Mouse (Mus musculus): ENCODE results near the gene Nek1. TPM values are rescaled to one million over a fixed set of nuclear protein-coding genes. Genes with fewer than 3 reads are reported as not detected.

Nek1 gene
- total RNA-seq (2022) = 10 to 100 TPM; 27.7 to 35.2 (median 30.7) TPM

DNA sequence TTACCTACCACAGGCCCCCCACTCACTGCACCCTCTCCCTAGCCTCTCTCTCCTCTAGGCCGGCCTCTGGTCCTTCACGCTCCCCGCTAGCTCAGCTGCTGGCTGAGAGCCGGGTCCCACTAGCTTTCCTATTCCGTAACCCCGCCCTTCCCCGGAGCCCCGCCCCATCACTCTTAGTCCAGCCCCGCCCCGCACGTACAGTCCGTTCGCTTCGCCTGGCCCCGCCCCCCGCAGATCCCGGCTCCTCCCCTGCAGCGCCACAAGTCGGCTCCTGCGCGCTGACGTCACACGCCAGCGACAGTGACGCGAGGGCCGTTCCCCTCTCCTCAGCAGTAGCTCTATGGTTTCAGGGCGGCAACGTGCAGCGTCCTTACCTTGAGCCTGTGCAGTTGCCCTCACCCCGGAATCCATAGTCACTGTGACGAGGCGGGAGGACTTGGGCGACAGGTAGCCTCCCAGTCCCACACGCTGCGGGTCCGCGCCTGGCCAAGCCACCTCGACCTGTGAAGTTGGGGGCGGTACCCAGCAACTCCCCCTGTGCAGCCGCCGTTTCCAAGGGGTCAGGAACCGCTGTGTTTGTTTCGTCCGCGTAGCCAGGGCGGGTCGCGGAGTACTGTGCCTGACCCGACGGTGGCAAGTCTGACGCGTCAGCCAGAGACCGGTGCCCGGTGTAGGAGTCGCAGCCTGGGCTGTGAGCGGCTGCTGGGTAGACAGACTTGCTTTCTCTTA lies at the start of gene Nek1:
TSS of gene Nek1 (plus strand) at position 286 of the 729 bp plus-strand sequence.
- DNase-seq (ENCODE audit: low spot score in 2 of 2) = peak; percentile 94 to 96

DNA sequence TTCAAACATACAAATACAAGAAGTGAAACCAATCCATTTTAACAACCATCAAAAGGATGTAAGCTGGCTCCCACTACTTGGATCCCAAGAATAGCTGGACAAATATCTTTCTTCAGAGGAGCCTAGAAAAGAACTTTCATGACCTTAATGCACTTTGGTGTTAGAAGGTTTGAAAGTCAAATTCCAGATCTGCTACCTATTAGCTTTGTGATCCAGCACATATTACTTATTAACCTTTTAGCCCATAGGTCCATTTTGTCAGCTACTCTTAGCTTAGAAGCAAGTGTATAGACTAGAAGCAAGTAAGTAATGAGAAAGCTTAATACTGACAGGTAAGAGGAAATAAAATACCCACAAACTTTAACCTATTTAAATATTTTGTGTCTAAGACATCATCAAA lies 45.5 kb upstream of the Nek1 start:
- no peak for DNase-seq (ENCODE audit: low spot score in 2 of 2)

DNA sequence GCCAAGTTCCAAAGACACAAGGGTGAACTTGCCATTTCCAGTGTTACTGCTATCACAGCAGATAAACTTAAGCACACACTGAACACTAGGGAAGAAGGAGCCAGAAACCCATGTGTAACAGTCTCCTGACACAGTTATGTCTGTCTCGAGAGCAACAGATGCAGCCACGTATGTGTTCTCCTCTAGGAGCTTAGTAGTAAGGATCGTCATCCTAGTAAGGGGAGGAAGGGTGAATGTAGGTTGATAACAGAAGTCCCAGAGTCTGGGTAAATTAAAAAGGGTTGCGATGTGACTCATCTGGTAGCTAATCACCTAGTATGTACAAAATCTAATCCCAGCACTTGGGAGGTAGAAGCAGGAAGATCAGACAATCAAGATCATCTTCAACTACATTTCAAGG lies 43.1 kb upstream of the Nek1 start:
- DNase-seq (ENCODE audit: low spot score in 2 of 2) = no peak

DNA sequence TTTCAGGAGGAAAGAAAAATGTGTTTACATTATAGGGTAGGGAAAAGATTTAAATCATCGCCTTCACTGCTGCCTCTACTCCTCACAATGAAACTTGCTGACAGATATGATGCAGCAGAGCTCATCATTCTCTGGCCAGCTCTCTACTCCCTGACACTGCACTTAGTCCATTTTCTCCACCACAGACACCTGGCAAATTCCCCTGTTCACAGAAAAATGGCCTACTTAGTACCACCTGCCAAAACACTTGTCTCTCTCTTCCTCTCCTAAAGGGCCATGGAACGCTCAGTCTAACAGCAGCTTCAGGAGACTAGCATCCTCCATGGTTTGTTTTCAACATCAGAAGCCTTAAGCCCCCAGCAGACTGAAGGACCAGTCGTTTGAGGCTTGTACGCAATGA lies 41.7 kb upstream of the Nek1 start:
- no peak for DNase-seq (ENCODE audit: low spot score in 2 of 2)

DNA sequence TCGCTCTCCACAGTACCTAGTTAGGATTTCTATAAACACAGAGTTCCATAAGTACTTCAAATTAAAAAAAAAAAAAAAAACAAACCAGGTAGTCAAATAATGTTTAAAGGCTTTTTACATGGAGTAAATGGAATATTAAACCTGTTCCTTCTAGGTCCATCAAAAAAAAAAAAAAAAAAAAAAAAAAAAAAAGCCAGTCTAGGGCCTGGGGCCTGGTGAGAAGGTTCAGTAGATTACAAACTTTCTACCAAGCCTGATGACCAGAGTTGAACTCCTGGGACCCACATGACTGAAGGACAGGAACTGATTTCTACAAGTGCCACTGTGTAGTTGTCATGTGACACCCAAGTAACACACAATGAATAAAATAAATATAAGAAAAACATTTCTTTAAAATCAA lies 41.2 kb upstream of the Nek1 start:
- DNase-seq (ENCODE audit: low spot score in 2 of 2) = no peak

DNA sequence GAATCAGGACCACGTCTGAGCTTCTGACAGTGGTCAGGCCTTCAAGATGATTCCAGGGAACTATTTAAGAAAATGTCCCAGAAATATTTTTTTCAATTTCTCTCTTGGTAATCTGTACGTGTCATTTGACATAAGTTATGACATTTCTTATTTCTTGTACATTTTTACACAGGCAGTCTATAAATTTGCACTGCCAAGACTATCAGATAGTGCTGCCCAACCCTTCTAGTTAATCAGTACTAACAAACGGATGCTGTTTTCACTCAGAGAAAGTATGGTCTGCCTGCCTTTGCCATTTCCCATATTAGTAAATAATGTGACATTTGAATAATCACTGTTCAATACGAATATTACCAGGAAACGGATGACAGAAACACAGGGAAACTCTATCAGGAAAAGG lies 40.2 kb upstream of the Nek1 start:
- DNase-seq (ENCODE audit: low spot score in 2 of 2) = no peak

DNA sequence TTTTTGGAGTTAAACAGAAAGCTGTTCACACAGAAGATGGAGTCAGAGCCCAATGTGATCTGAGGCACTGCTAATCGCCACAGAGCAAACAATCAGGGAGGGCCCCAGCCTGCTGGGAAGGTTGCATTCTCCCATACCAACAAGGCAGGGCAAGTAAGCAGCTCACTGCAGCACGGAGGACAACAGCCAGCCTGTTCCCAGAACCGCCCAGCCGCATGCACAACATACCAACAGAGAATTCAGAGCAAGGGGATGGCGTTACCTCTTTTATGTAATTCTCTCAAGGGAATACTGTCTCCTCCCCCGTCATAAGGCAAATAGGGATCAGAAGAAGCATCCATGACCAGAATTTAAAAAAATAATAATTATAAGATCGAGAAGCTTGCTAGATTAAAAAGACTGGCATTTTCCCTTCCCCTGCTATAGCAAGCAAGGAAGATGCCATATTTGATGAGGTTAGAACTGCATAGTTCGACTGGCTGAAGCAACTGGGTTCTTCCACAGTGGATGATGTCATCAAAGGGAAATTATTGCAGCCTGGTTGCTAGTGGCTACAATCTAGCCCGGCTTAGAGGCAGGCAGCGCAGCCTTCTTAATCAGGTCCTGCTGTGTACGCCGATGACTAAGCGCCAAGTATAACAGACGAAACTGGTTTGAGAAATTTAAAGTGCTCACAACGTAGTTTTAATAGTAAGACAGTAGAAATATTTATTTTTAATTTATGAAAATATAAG lies 38.5 kb upstream of the Nek1 start:
- DNase-seq (ENCODE audit: low spot score in 2 of 2) = peak; percentile 52 to 85

DNA sequence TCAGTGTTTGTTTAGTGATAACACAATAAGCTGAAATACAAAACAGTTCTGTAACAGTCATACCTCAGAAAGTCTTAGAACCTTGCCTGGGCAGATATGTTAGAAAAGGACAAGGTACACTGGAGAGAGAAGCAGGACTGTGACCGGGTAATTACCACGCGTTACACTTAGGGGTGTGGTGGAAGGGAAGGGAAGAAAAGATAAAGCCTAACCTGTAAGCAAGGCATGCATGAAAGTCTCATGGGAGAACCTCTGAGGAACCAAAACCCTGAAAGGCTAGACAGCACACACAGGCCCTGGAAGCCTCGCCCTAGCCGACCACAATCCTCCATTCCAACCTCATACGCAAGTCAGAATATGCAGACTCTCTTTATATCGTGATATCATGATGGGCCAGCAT lies 36.1 kb upstream of the Nek1 start:
- no peak for DNase-seq (ENCODE audit: low spot score in 2 of 2)

DNA sequence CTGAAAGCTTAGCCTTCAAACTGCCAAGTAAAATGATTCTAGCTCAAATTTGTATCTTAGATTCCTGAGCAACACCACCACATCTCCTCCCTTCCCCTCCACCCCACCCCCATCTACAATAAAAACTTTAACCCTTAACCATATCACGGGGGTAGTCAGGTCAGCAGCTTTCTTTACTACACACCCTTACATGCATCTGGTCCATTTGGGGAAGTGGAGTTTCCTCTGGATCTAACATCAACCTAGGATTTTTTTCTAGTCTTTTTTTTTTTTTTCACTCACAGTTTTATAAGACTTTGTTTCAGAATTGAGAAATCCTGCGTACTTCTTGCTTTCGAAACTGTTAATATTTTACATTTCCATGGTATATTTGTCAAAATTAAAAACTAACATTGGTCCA lies 30.2 kb upstream of the Nek1 start:
- DNase-seq (ENCODE audit: low spot score in 2 of 2) = no peak

DNA sequence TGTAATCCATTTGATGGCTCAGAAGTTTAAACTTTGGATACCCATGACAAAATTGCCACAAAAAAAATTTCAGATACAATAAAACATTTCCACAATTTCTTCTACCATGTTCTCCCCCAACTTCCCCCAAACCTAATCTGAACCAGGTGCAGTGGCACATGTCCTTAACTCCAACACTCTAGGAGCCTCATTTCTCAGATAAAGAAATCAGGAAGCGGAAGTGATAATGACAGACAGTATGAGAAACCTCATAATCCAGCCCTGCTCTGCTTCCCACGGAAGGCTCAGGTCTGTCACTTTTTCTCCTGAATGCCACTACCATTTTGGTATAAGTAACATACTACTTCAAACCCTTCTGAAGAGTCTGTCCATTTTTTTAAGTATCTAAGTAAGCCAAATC lies 29.1 kb upstream of the Nek1 start:
- DNase-seq (ENCODE audit: low spot score in 2 of 2) = no peak

DNA sequence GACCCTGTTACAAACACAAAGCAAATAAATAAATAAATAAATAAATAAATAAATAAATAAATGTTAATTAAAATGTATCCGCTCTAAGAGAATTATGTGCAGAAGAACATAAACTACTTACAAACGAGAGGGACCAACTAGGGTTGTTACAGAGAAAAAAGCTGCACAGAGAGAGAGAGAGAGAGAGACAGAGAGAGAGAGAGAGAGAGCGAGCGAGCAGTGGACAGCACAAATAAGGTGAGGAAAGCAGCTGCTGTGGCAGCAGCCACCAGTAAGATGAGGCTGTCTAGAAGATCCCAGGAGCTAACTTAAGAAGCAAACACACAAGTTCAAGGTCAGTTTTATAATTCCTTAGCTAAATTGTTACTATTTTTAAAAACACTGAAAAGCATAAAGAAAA lies 28.5 kb upstream of the Nek1 start:
- DNase-seq (ENCODE audit: low spot score in 2 of 2) = no peak

DNA sequence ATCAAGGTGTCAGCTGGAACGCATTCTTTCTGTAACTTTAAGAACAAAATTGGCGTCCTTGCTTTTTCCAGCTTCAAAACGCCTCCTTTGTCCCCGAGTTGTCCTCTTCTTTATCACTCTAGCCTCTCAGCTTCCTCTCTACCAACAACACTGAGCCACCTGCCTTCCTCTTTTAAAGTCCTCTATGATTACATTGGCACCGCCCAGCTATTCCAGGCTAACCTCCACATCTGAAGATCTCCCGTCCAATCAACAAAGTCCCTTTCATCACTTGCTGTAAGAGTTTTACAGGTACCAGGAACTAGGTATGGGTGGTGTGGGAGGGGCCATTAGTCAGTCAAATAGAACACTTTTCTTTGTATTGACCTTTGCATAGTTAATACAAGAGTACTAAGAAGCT lies 27.7 kb upstream of the Nek1 start:
- DNase-seq (ENCODE audit: low spot score in 2 of 2) = no peak

DNA sequence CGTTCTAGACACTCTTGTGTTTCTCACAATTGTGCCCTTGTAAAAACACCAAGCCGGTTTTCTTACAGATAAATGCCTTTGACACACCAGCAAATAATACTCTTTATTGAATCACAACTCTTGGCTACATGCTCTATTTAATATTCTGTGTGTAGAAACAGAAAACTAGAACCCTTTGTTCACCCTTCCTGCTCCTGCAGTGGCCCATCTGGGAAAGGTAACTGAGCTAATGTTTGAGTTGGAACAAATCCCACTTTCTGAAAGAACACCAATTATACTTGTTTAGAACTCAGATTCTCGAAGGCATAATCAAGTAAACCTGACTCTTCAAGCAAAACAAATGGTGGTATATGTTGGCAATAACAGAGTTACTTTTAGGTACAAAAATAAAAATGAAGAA lies 27.3 kb upstream of the Nek1 start:
- no peak for DNase-seq (ENCODE audit: low spot score in 2 of 2)

DNA sequence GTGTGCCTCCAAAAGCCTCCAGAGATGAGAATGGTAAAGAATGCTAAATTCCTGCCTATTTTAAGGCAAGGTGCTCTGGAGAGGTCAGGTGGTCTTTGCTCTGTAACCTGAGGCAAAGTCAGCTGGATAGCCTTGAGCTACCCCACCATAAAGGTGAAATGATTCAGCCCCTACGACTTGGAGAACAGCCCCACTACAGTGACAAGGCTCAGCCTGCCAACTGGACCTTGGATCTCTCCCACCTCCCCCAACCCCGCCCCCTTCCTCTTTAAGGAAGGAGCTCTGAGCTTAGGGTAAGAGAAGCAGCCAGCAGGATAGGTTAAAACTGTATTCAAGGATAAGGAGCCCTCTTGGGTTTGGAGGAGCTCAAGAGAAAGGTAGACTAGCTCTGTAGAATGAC lies 23.9 kb upstream of the Nek1 start:
- DNase-seq (ENCODE audit: low spot score in 2 of 2) = no peak

DNA sequence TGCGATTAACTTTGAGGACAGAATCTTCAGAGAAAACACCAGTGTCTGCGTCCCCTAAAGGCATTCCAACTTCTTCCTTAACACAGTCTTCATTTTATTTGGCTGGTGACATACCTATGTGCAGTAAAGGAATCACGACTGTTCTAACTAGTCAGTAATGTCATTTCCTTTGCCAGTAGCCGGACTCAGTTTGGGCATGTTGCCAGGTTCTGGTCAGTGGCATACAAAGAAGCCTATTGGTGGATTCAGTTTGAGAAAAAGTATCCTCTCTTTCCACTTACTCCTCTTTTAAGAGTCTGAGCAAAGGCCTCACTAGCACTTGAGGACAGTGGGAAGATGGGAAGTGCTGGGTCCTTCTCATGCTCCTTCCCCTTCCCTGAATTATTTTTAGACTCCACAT lies 21.2 kb upstream of the Nek1 start:
- DNase-seq (ENCODE audit: low spot score in 2 of 2) = no peak

DNA sequence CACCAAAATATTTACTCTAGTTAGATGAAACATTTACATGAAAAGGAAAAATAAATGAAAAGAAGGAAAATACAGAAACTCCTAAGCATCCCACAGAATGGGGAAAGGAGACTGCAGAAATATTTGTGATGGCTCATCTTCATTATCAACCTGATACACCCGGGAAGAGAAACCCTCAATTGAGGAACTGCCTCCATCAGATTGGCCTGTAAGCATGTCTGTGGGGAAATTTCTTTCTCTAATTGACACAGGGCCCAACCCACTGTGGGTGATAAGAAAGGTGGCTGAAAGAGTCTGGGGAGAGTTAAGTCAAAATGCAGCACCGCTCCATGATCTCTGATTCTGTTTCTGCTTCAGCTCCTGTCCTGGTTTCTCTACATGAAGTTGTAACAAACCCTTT lies 19.5 kb upstream of the Nek1 start:
- DNase-seq (ENCODE audit: low spot score in 2 of 2) = no peak

DNA sequence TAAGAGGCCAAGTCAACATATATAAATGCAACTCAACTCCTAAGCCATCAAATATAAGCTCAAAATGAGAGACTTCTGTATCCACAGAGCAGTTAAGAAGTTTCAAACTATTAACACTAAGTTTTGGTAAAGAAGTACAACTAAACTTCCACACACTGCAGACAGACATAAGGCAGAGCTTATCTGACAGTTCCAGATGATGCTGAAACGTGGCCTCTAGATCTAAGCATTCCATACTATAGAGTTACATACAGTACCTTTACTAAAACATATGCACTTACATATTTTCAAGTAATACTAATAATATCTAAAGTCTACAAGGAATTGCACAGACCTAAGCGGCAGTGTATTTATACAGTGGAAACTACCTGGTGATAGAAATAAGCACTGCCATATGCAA lies 18.2 kb upstream of the Nek1 start:
- no peak for DNase-seq (ENCODE audit: low spot score in 2 of 2)

DNA sequence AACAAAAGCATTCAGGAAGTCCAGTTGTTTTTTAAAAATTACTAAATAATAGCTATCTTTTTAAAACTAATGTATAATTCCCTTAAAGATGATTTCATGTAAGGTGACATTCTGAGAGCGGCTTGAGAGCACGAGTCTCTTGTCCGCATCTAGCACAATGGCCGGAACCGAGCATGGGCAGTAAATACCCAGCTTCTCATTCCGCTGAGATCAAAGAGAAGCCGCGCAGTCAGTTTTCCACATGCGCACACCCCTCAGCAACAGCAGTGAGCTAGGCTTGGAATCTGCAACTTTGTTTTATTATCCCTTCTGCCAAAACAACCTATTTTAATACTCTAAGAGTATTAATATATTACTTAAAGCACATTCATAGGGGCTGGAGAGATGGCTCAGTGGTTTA lies 16.2 kb upstream of the Nek1 start:
- DNase-seq (ENCODE audit: low spot score in 2 of 2) = no peak

DNA sequence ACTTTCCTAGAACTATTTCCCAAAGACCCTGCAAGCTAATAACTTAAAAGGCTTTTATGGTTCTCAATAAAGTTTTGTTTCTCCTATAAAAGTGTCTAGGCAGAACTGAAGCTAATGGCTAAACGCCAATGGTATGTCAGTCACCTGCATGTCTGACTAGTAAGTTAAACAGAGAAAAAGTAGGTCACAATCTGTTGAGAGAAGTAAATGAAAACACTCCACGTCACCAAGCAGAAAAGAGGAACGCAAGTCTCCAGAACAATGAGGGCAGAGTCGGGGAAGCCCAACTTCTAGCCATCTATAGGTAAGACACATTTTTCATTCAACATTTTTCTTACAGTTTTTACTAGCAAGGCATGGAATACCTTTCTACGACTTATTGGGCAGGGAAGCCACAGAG lies 14.5 kb upstream of the Nek1 start:
- DNase-seq (ENCODE audit: low spot score in 2 of 2) = no peak

DNA sequence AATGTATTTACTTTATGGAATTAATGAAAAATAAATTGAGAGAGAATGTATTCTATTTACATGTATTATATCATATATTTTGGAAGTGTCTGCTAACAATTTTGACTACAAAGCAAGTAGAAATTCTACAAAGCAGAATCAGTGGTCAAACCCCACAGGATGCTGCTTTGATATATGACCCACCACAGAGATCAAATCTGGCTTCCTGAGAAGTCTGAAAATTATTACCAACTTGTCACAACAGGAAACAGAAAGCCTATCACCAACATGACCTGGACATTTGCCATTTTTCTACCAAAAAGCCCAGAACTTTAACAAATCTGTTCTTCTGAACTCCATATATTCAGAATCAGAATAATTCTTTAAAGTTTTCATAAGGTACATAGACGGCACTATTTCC lies 11.6 kb upstream of the Nek1 start:
- DNase-seq (ENCODE audit: low spot score in 2 of 2) = no peak

DNA sequence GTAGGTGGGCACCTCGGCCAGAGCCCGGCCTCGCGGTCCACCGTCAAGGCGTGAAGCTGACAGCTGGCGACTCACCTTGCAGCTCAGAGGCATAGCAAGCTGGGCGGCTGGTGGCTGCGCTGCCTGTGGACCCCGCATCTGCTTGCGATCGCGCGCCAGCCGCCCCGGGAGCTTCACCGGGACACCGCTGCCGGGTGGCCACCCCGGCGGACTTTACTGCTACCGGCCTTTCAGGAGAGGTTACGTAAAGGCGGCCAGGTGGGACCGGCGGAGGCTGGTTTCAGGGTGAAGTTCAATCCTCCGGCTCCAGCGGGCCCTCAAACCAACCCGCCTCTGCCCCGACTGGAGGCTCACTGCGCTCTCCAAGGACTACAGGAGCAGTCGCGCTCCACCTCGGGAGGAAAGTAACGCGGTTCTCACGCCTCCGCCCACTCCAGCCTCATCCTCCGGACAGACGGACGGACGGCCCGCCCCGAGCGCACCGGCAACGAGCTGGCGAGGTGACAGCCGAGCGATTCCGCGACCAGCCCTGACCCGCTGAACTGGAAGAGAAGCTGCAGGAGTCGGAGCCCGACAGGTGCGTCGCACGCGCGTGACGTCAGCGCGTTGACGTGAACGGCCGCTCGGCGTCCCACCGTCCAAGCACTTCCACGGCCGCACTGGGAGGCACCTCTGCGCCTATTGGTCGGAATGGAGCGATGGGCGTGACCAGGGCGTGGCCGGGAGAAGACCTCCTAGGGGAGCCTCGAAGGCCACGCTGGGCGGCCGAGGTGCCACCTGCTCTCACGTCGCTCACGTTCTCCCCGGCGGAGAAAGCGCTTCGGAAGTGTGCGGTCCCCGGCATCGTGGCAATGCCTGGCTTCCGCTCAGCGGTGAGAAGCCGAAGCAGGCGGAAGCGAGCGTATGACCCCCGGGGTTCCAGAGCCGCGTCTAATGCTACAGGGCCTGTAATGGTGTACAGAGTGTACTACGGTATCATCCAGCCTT lies 10.0 kb upstream of the Nek1 start, which contains the start of gene Clcn3:
TSS of gene Clcn3 (minus strand) at position 600 of the 987 bp plus-strand sequence.
- peak; percentile 94 to 98 for DNase-seq (ENCODE audit: low spot score in 2 of 2)

DNA sequence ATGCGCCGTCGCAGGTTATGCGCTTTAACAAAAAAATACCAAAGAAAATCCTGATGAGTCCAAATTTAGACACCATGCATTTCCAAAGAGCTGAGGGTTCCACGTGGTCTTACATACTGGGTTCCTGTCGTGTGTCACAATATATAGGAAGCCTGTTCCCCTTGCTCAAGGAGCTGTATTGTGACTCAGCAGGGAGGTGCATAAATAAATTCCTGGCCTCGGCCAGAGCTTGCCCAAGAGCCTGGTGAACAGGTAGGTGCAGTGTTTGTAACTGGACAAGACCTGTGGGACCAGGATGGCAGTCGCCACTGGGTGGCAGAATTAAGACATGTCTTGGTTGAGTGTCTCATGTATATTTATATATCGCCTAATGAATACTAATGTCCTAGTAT lies 9.3 kb upstream of the Nek1 start:
- peak; percentile 32 to 47 for DNase-seq (ENCODE audit: low spot score in 2 of 2)
